Mouse (Mus musculus) lung, postnatal 0 days (tissue): ENCODE results near the gene Podn. TPM values are rescaled to one million over a fixed set of nuclear protein-coding genes. Genes with fewer than 3 reads are reported as not detected.

Source experiments
- ATAC-seq: fragments of 200-750 bp; cut with Nextera tagmentation; 2 replicates; pipeline ENCODE4 v1.8.0; 2017; ENCODE audit warnings: moderate library complexity
- DNase-seq: peaks from one replicate; pipeline ENCODE4 v3.0.0-alpha.2; 2016; ENCODE audit warnings: low spot score
- H3K27ac ChIP-seq: fragments of 300-500 bp; sonication (generic); 2 replicates; pipeline ENCODE4 v1.5.1; 2014; ENCODE audit warnings: antibody characterized with exemption, mild to moderate bottlenecking, low read length, mixed read lengths
- H3K27me3 ChIP-seq: fragments of 300-500 bp; sonication (generic); replicated peaks from 2 replicates; pipeline ENCODE4 v1.6.1; 2014; ENCODE audit warnings: low read length, mixed read lengths; ENCODE audit not compliant: insufficient read depth
- H3K36me3 ChIP-seq: fragments of 300-500 bp; sonication (generic); 2 replicates; pipeline ENCODE4 v1.6.1; 2014; ENCODE audit warnings: low read length, mixed read lengths; ENCODE audit not compliant: insufficient read depth
- H3K4me1 ChIP-seq: fragments of 300-500 bp; sonication (generic); 2 replicates; pipeline ENCODE4 v1.6.1; 2014; ENCODE audit warnings: antibody characterized with exemption, low read depth, low read length, mixed read lengths; ENCODE audit not compliant: insufficient read depth
- H3K4me2 ChIP-seq: fragments of 300-500 bp; sonication (generic); replicated peaks from 2 replicates; pipeline ENCODE4 v1.6.1; 2014; ENCODE audit warnings: low read depth, mild to moderate bottlenecking, low read length, moderate library complexity, mixed read lengths
- H3K4me3 ChIP-seq: fragments of 300-500 bp; sonication (generic); 2 replicates; pipeline ENCODE4 v1.5.1; 2014; ENCODE audit warnings: low read depth, low read length
- H3K9ac ChIP-seq: fragments of 300-500 bp; sonication (generic); replicated peaks from 2 replicates; pipeline ENCODE4 v1.6.1; 2014; ENCODE audit warnings: low read depth, mild to moderate bottlenecking
- H3K9me3 ChIP-seq: fragments of 300-500 bp; sonication (generic); 2 replicates; pipeline ENCODE4 v1.6.1; 2016; ENCODE audit warnings: low read length, mixed read lengths
- CTCF ChIP-seq: IDR thresholded peaks from 2 replicates; pipeline ENCODE4 v1.5.1; 2016; ENCODE audit warnings: antibody characterized with exemption, mild to moderate bottlenecking
- EP300 ChIP-seq: IDR thresholded peaks from 2 replicates; pipeline ENCODE4 v1.6.1; 2016; ENCODE audit warnings: antibody characterized with exemption, mild to moderate bottlenecking, control low read depth
- WGBS: fragments of 180-500 bp; shearing (Covaris S2); extraction: QIAGEN DNeasy Blood & Tissue Kit; methylation state at CpG from one replicate; pipeline ENCODE4 v1.1.7; 2014; 5-methylcytosine and 5-hydroxymethylcytosine counted together
- polyA plus RNA-seq: library from polyadenylated mRNA; unstranded; fragments of >200 nt; fragmentation: Nextera tagmentation; extraction: Ambion mirVana; gene quantifications from 2 replicates; pipeline ENCODE4 v1.2.1, GENCODE M21; 2015

Gene Podn
- polyA plus RNA-seq, 1 experiment from 2014 or later, result 2.8 TPM

GRCm38 (mm10) chr4:108072086-108072485 lies 24.2 kb downstream of the Podn start:
- peak; percentile 18 for ATAC-seq
- Histone ChIP-seq H3K4me3 (no peak overlapping the region), H3K9ac (no peak overlapping the region), H3K4me2 (no peak overlapping the region), H3K27ac (no peak overlapping the region), H3K4me1 (peaks cover 5% of the 10 kb centered on the region; the same call in 1 of the 2 replicates), H3K27me3 (no peaks in the 10 kb centered on the region), H3K36me3 (0 out of 2 replicates have a peak, but pooled peaks cover 3% of the 10 kb centered on the region), H3K9me3 (no peaks in the 10 kb centered on the region)
- TF ChIP-seq CTCF, result no peak
- peak; percentile 34; the same call in 1 of the 2 replicates for TF ChIP-seq EP300
- DNase-seq, result peak; percentile 46
- 61% methylated on average over 3 of the region's 3 CpGs for WGBS

GRCm38 (mm10) chr4:108071235-108071901 lies 24.9 kb downstream of the Podn start:
- peak; percentile 98 for DNase-seq

DNA sequence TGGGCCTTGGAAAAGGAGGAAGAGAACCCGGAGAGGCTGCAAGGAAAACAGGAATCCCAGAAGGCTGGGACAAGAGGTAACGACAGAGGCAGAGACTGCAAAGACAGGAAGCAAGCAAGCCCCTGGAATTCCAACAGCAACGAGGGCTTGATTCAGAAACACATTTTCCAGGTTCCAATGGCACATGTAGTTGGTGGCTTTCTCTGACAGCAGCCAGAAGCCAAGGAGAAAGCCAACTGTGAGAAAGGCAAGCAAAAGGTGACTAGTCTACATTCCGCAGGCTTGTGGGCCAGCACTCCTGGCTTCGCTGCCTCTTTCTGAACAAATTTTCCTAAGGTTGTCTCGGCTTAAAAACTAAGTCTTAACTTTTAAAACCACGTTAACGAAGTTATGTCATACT lies 25.5 kb downstream of the Podn start:
- no peak for ATAC-seq
- Histone ChIP-seq H3K4me2 (peak overlapping the region; percentile 70), H3K27me3 (no peaks in the 10 kb centered on the region), H3K9ac (peak overlapping the region; percentile 37), H3K36me3 (0 out of 2 replicates have a peak, but pooled peaks cover 3% of the 10 kb centered on the region), H3K27ac (peak overlapping the region; percentile 60), H3K4me1 (peaks cover 5% of the 10 kb centered on the region; the same call in 1 of the 2 replicates), H3K4me3 (peak overlapping the region; percentile 51), H3K9me3 (no peaks in the 10 kb centered on the region)
- no peak for TF ChIP-seq CTCF
- DNase-seq, result no peak
- WGBS, result 2% methylated on average over 8 of the region's 8 CpGs

More at GRCm38 (mm10) chr4:108071235-108071901, 24.9 kb downstream of the Podn start:
- peak; percentile 93 for ATAC-seq
- no peaks in the 10 kb centered on the region for H3K9me3 ChIP-seq
- H3K9ac ChIP-seq, result peak overlapping the region; percentile 37
- peak overlapping the region; percentile 51 for H3K4me3 ChIP-seq
- TF ChIP-seq EP300, result no peak; the same call in 1 of the 2 replicates
- peak; percentile 23 for TF ChIP-seq CTCF
- peak overlapping the region; percentile 60; the same call in 1 of the 2 replicates for H3K27ac ChIP-seq
- peaks cover 5% of the 10 kb centered on the region; the same call in 1 of the 2 replicates for H3K4me1 ChIP-seq
- peak overlapping the region; percentile 70 for H3K4me2 ChIP-seq
- 0 out of 2 replicates have a peak, but pooled peaks cover 3% of the 10 kb centered on the region for H3K36me3 ChIP-seq
- no peaks in the 10 kb centered on the region for H3K27me3 ChIP-seq
- 3% methylated on average over 26 of the region's 26 CpGs for WGBS

GRCm38 (mm10) chr4:108070286-108070685 lies 26.0 kb downstream of the Podn start:
- peak overlapping the region; percentile 37 for H3K9ac ChIP-seq
- WGBS, result 36% methylated on average over 4 of the region's 4 CpGs
- H3K4me2 ChIP-seq, result peak overlapping the region; percentile 70
- H3K27me3 ChIP-seq, result no peaks in the 10 kb centered on the region
- peak overlapping the region; percentile 51 for H3K4me3 ChIP-seq
- no peaks in the 10 kb centered on the region for H3K9me3 ChIP-seq
- TF ChIP-seq EP300 (no peak), CTCF (no peak)
- ATAC-seq (no peak), DNase-seq (no peak)
- peak overlapping the region; percentile 60 for H3K27ac ChIP-seq
- peaks cover 5% of the 10 kb centered on the region; the same call in 1 of the 2 replicates for H3K4me1 ChIP-seq
- H3K36me3 ChIP-seq, result 0 out of 2 replicates have a peak, but pooled peaks cover 3% of the 10 kb centered on the region

DNA sequence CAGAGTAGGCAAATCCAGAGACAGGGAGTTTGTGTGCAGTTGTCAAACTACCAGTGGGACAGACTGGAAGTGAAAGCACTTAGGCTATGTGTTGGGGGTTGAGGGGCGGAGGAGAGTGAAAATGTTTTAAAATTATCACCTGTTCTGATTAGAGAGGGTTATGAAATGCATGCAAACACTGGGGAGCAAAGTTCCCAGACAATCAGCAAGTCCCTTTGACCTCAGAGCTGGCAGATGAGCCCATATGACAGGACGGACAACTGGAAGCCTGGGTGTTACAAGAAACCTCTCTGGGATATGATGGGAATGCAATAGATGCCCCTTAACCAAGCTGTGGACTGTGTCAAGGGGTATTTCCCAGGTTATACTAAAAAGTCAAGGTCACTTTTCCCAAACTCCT lies 28.2 kb downstream of the Podn start:
- Histone ChIP-seq H3K4me1 (peaks cover 5% of the 10 kb centered on the region; the same call in 1 of the 2 replicates), H3K4me3 (no peak overlapping the region), H3K27me3 (no peaks in the 10 kb centered on the region), H3K27ac (no peak overlapping the region), H3K9ac (no peak overlapping the region), H3K4me2 (0 out of 2 replicates have a peak overlapping the region, but pooled peaks have one; percentile 6), H3K36me3 (0 out of 2 replicates have a peak, but pooled peaks cover 3% of the 10 kb centered on the region), H3K9me3 (no peaks in the 10 kb centered on the region)
- TF ChIP-seq EP300 (no peak), CTCF (no peak)
- DNase-seq (no peak), ATAC-seq (no peak)
- 76% methylated on average over 2 of the region's 2 CpGs for WGBS

- H3K9ac ChIP-seq, result no peak overlapping the region
- WGBS, result 78% methylated on average over 7 of the region's 7 CpGs
- DNase-seq, result no peak
- no peak overlapping the region for H3K4me3 ChIP-seq
- no peaks in the 10 kb centered on the region for H3K27me3 ChIP-seq
- H3K9me3 ChIP-seq, result no peaks in the 10 kb centered on the region
- H3K27ac ChIP-seq, result no peak overlapping the region
- H3K4me2 ChIP-seq, result no peak overlapping the region; the same call in 1 of the 2 replicates
- H3K4me1 ChIP-seq, result peaks cover 5% of the 10 kb centered on the region; the same call in 1 of the 2 replicates
- H3K36me3 ChIP-seq, result peaks cover 8% of the 10 kb centered on the region; the same call in 1 of the 2 replicates
- no peak for ATAC-seq
- no peak for TF ChIP-seq CTCF
- no peak for TF ChIP-seq EP300
These were observed 29.0 kb downstream of the Podn start for GRCm38 (mm10) chr4:108067261-108067660.
